Mouse (Mus musculus) spleen, adult 18-20 months (tissue): ENCODE results near the gene Dip2b.

Source experiments
- DNase-seq, 2 experiments: peaks; one replicate each; pipeline ENCODE4 v3.0.0; 2022; ENCODE audit warnings: mixed read lengths in 2 of 2

Gene Dip2b

GRCm38 (mm10) chr15:100182526-100183280 is 144.2 kb downstream of the Dip2b start:
- DNase-seq, result no peak

- DNase-seq, result no peak
Observed at GRCm38 (mm10) chr15:100183510-100183909, 145.0 kb downstream of the Dip2b start.

- no peak for DNase-seq
Observed at GRCm38 (mm10) chr15:100184821-100185496, 146.5 kb downstream of the Dip2b start.

GRCm38 (mm10) chr15:100186234-100186633 is 147.8 kb downstream of the Dip2b start:
- no peak for DNase-seq

GRCm38 (mm10) chr15:100186882-100187672 is 148.6 kb downstream of the Dip2b start:
- no peak for DNase-seq

- peak in 1 of 2 experiments; percentile 28 for DNase-seq
Observed at GRCm38 (mm10) chr15:100188542-100188941, 150.1 kb downstream of the Dip2b start.

- no peak for DNase-seq
Observed at GRCm38 (mm10) chr15:100188962-100189404, 150.5 kb downstream of the Dip2b start.

- no peak for DNase-seq
Observed at GRCm38 (mm10) chr15:100190083-100190482, 151.6 kb downstream of the Dip2b start.

GRCm38 (mm10) chr15:100198983-100199745 is 160.7 kb downstream of the Dip2b start:
- DNase-seq, result no peak

GRCm38 (mm10) chr15:100199790-100200189 is 161.3 kb downstream of the Dip2b start:
- DNase-seq, result no peak

- DNase-seq, result no peak
Observed at GRCm38 (mm10) chr15:100201806-100202205, 163.3 kb downstream of the Dip2b start.

GRCm38 (mm10) chr15:100202431-100203015 is 164.1 kb downstream of the Dip2b start:
- DNase-seq, result no peak

GRCm38 (mm10) chr15:100204574-100204973 is 166.1 kb downstream of the Dip2b start:
- no peak for DNase-seq

- no peak for DNase-seq
Observed at GRCm38 (mm10) chr15:100210013-100210412, 171.5 kb downstream of the Dip2b start.

GRCm38 (mm10) chr15:100213339-100213738 is 174.9 kb downstream of the Dip2b start:
- no peak for DNase-seq

GRCm38 (mm10) chr15:100215092-100215491 is 176.6 kb downstream of the Dip2b start:
- DNase-seq, result no peak

GRCm38 (mm10) chr15:100216173-100216572 is 177.7 kb downstream of the Dip2b start:
- peak in 1 of 2 experiments; percentile 5 for DNase-seq

- DNase-seq, result no peak
Observed at GRCm38 (mm10) chr15:100218018-100218417, 179.6 kb downstream of the Dip2b start.

- no peak for DNase-seq
Observed at GRCm38 (mm10) chr15:100219396-100219795, 180.9 kb downstream of the Dip2b start.

GRCm38 (mm10) chr15:100220916-100221315 is 182.5 kb downstream of the Dip2b start:
- no peak for DNase-seq

- no peak for DNase-seq
Observed at GRCm38 (mm10) chr15:100225381-100225780, 186.9 kb downstream of the Dip2b start.

GRCm38 (mm10) chr15:100225891-100226290 is 187.4 kb downstream of the Dip2b start:
- DNase-seq, result no peak
